Mouse (Mus musculus): ENCODE measurements around the gene Tmem132b. TPM values are rescaled to one million over a fixed set of nuclear protein-coding genes. Genes with fewer than 3 reads are reported as not detected.

Gene Tmem132b
- polyA plus RNA-seq, 1 experiment from 2014 or later: 0.03 TPM

DNA sequence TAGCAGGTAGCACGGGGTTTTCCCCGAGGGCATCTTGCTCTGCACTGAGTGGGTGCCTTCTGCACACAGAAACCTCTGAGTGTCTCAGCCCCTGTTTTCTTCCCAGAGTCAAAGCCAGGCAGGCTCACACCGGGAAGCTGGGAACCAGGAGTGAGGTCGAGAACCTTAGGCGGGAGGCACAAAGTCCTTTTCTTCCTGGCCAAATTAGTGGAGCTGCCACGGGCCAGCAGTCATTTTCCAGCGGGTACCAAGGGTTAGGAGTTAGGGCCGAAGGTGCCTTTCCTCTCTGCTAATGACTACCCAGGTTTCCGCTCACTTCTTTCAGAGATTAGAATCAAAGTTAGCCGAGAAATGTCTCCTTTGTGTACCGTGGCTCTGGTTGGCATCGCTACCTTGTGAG lies 75.6 kb downstream of the Tmem132b start:
- Histone ChIP-seq H3K9me3 (replicated peaks; ENCODE audit: control insufficient read depth, low read length) (no peaks in the 10 kb centered on the region), H3K27me3 (ENCODE audit: control insufficient read depth, insufficient read depth, low read length) (no peaks in the 10 kb centered on the region), H3K36me3 (ENCODE audit: control insufficient read depth, insufficient read depth, low read length) (no peaks in the 10 kb centered on the region), H3K27ac (ENCODE audit: low read depth, low read length) (no peak overlapping the region), H3K4me2 (no peak overlapping the region), H3K4me1 (ENCODE audit: control insufficient read depth, insufficient read depth, low read length) (no peaks in the 10 kb centered on the region), H3K9ac (ENCODE audit: low read depth, low read length) (no peak overlapping the region), H3K4me3 (ENCODE audit: low read depth, low read length) (no peak overlapping the region)
- 76% methylated on average over 12 of the region's 12 CpGs for WGBS (ENCODE audit: insufficient replicate concordance)
- ATAC-seq (replicated peaks; ENCODE audit: insufficient number of reproducible peaks, low FRiP score, low TSS enrichment): no peak

DNA sequence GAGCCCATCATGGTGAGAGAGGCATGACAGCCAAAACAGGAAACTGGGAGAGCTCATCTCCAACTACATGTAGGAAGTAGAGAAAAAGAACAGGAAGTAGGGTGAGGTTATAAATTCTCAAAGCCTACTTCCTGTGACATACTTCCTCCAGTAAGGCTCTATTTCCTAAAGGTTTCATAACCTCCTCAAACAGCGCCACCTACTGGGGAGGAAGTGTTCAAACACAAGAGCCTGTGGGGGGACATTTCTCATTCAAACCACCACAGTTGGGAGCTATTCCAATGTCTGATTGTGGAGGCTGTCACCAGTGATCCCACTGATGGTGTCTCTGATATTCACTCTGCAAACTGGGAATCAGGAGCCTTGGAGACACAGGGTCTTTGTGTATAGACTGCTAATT lies 78.4 kb downstream of the Tmem132b start:
- Histone ChIP-seq H3K4me1 (ENCODE audit: control insufficient read depth, insufficient read depth, low read length) (no peaks in the 10 kb centered on the region), H3K4me2 (no peak overlapping the region), H3K9me3 (replicated peaks; ENCODE audit: control insufficient read depth, low read length) (peaks cover 3% of the 10 kb centered on the region; the same call in 1 of the 2 replicates), H3K9ac (ENCODE audit: low read depth, low read length) (no peak overlapping the region), H3K27ac (ENCODE audit: low read depth, low read length) (no peak overlapping the region), H3K4me3 (ENCODE audit: low read depth, low read length) (no peak overlapping the region), H3K27me3 (ENCODE audit: control insufficient read depth, insufficient read depth, low read length) (no peaks in the 10 kb centered on the region), H3K36me3 (ENCODE audit: control insufficient read depth, insufficient read depth, low read length) (no peaks in the 10 kb centered on the region)
- WGBS (ENCODE audit: insufficient replicate concordance): 33% methylated on average over 1 of the region's 1 CpGs
- no peak for ATAC-seq (replicated peaks; ENCODE audit: insufficient number of reproducible peaks, low FRiP score, low TSS enrichment)

DNA sequence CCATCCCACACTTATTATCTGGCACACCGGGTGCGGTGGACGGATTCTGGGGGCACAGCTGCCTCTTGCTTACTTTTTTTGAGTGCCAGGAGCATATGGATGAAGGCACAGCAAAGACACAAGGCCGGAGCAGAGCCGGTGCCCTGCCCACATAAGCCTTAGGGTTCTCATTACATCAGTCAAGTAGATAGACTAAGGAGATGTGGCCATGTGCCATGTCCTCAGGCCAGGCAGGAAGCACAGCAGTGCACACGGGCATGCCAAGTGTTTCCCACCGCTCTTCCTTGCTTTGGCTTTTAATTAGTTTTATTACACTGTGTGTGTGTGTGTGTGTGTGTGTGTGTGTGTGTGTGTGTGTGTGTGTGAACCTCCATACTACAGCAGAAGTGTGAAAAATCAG lies 80.9 kb downstream of the Tmem132b start:
- Histone ChIP-seq H3K9me3 (replicated peaks; ENCODE audit: control insufficient read depth, low read length) (peaks cover 8% of the 10 kb centered on the region), H3K27ac (ENCODE audit: low read depth, low read length) (no peak overlapping the region), H3K27me3 (ENCODE audit: control insufficient read depth, insufficient read depth, low read length) (no peaks in the 10 kb centered on the region), H3K4me1 (ENCODE audit: control insufficient read depth, insufficient read depth, low read length) (no peaks in the 10 kb centered on the region), H3K36me3 (ENCODE audit: control insufficient read depth, insufficient read depth, low read length) (no peaks in the 10 kb centered on the region), H3K4me3 (ENCODE audit: low read depth, low read length) (no peak overlapping the region), H3K4me2 (no peak overlapping the region), H3K9ac (ENCODE audit: low read depth, low read length) (no peak overlapping the region)
- ATAC-seq (replicated peaks; ENCODE audit: insufficient number of reproducible peaks, low FRiP score, low TSS enrichment): no peak
- WGBS (ENCODE audit: insufficient replicate concordance): 81% methylated on average over 7 of the region's 7 CpGs

DNA sequence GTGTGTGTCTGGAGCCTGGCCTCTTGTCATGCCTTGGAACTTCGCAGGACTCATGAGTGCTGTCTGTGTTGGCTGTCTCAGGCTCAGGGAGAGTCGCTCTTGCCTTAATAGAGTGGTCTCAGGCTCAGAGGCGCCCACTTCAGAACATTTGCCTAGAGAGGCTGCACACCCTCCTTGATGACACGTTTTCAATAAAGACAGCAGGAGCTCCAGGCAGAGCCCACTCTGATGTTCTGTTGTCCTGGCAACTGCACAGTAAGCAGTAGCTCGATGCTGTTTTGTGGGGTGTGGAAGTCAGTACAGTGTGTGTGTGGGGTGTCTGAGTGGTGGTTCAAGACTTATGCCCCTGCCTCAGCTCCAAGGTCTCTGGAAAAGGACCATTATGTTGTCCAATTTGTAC lies 81.6 kb downstream of the Tmem132b start:
- WGBS (ENCODE audit: insufficient replicate concordance): 77% methylated on average over 5 of the region's 5 CpGs

DNA sequence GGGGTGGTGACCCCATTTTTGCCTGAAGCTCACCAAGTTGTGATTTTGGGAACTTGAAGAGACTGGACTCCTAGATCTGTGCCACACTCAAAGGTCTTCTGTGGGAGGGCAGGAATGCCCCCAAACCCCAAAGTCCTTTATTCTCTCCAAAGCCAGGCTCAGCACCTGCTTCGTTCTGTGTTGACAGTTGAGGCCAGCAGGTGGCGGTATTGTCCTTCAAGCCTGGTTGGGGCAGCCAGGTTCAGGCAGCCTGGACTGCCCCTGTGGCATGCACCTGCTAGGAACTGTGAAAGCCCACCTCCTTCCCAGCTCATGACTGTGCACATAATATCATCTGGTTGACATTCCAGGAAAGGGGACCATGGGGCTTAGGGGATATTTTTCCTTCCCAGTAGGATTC lies 82.8 kb downstream of the Tmem132b start:
- WGBS (ENCODE audit: insufficient replicate concordance): 40% methylated on average over 2 of the region's 2 CpGs
- Histone ChIP-seq H3K9me3 (replicated peaks; ENCODE audit: control insufficient read depth, low read length) (peaks cover 13% of the 10 kb centered on the region), H3K36me3 (ENCODE audit: control insufficient read depth, insufficient read depth, low read length) (no peaks in the 10 kb centered on the region)

More for the DNA sequence above, 81.6 kb downstream of the Tmem132b start:
- Histone ChIP-seq H3K27ac (ENCODE audit: low read depth, low read length) (no peak overlapping the region), H3K36me3 (ENCODE audit: control insufficient read depth, insufficient read depth, low read length) (no peaks in the 10 kb centered on the region), H3K4me3 (ENCODE audit: low read depth, low read length) (no peak overlapping the region), H3K4me1 (ENCODE audit: control insufficient read depth, insufficient read depth, low read length) (no peaks in the 10 kb centered on the region), H3K9me3 (replicated peaks; ENCODE audit: control insufficient read depth, low read length) (peaks cover 13% of the 10 kb centered on the region), H3K27me3 (ENCODE audit: control insufficient read depth, insufficient read depth, low read length) (no peaks in the 10 kb centered on the region), H3K4me2 (no peak overlapping the region), H3K9ac (ENCODE audit: low read depth, low read length) (no peak overlapping the region)
- no peak for ATAC-seq (replicated peaks; ENCODE audit: insufficient number of reproducible peaks, low FRiP score, low TSS enrichment)

DNA sequence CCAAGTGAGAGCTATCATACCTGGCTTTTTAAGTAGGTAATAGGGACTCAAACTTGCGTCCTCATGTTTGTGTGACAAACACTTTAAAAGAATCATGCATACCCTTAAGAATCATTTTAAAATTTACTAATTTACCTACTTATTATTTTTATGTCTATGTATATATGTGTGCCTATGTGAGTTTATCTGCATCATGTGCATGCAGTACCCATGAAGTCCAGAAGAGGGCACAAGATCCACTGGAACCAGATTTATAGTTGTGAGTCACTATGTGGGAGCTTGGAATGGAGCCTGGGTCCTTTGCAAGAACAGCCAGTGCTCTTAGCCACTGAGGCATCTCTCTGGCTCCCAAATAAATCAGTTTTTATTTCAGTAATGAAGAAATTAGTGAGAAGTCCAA lies 85.5 kb downstream of the Tmem132b start:
- ATAC-seq (replicated peaks; ENCODE audit: insufficient number of reproducible peaks, low FRiP score, low TSS enrichment): no peak
- Histone ChIP-seq H3K4me1 (ENCODE audit: control insufficient read depth, insufficient read depth, low read length) (no peaks in the 10 kb centered on the region), H3K9ac (ENCODE audit: low read depth, low read length) (no peak overlapping the region), H3K36me3 (ENCODE audit: control insufficient read depth, insufficient read depth, low read length) (no peaks in the 10 kb centered on the region), H3K4me2 (no peak overlapping the region), H3K9me3 (replicated peaks; ENCODE audit: control insufficient read depth, low read length) (peaks cover 13% of the 10 kb centered on the region), H3K4me3 (ENCODE audit: low read depth, low read length) (no peak overlapping the region), H3K27ac (ENCODE audit: low read depth, low read length) (no peak overlapping the region), H3K27me3 (ENCODE audit: control insufficient read depth, insufficient read depth, low read length) (no peaks in the 10 kb centered on the region)
- 96% methylated on average over 1 of the region's 1 CpGs for WGBS (ENCODE audit: insufficient replicate concordance)

More for the DNA sequence above, 82.8 kb downstream of the Tmem132b start:
- no peak overlapping the region for H3K4me3 ChIP-seq (ENCODE audit: low read depth, low read length)
- H3K27me3 ChIP-seq (ENCODE audit: control insufficient read depth, insufficient read depth, low read length): no peaks in the 10 kb centered on the region
- H3K27ac ChIP-seq (ENCODE audit: low read depth, low read length): no peak overlapping the region
- no peak overlapping the region for H3K9ac ChIP-seq (ENCODE audit: low read depth, low read length)
- H3K4me2 ChIP-seq: no peak overlapping the region
- ATAC-seq (replicated peaks; ENCODE audit: insufficient number of reproducible peaks, low FRiP score, low TSS enrichment): no peak
- no peaks in the 10 kb centered on the region for H3K4me1 ChIP-seq (ENCODE audit: control insufficient read depth, insufficient read depth, low read length)

DNA sequence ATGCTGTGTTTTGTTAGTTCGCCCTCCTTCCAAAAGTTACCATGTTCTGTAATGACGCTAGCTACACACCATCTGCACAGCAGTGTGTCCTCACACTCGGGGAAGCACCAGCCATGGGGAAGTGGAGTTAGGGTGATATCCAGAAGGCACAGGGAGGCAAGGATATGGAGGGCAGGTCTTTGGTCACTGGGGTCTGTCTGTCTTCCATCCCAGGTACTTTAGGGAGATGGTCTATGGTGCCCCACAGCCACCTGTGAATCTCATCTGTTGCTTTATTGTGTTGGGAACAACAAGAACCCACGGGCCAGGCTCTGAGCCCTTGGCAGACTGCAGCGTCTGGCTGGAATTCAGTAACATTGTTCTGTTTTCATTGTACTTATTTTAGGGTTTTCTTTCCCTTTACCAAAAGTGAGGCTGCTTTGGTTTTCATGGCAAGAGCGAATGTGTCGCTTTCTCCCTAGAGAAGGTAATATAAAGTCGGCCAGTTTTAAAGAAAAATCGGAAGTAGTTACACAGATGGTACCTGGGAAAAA lies 96.3 kb downstream of the Tmem132b start:
- WGBS (ENCODE audit: insufficient replicate concordance): 86% methylated on average over 9 of the region's 9 CpGs
- Histone ChIP-seq H3K27me3 (ENCODE audit: control insufficient read depth, insufficient read depth, low read length) (no peaks in the 10 kb centered on the region), H3K9ac (ENCODE audit: low read depth, low read length) (no peak overlapping the region), H3K4me3 (ENCODE audit: low read depth, low read length) (no peak overlapping the region), H3K4me1 (ENCODE audit: control insufficient read depth, insufficient read depth, low read length) (no peaks in the 10 kb centered on the region), H3K27ac (ENCODE audit: low read depth, low read length) (no peak overlapping the region), H3K9me3 (replicated peaks; ENCODE audit: control insufficient read depth, low read length) (no peaks in the 10 kb centered on the region), H3K36me3 (ENCODE audit: control insufficient read depth, insufficient read depth, low read length) (no peaks in the 10 kb centered on the region), H3K4me2 (no peak overlapping the region)
- ATAC-seq (replicated peaks; ENCODE audit: insufficient number of reproducible peaks, low FRiP score, low TSS enrichment): no peak

DNA sequence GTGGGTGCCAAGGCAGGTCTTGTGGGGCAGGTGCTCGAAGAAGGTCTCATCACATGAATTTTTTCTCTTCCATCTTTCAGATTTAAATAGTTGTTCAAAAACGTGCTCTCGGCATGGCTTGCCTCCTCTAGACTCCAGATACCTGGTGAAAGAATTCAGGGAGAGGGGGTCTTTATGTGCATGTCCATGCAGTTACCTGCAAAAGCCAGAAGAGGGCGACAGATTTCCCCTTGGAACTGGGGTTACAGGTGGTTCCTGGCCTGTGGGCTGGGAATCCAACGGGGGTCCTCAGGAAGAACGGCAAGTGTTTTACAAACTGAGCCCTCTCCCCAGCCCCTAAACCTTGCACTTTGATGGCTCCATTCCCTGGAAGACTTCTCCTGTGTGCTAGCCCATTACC lies 103.1 kb downstream of the Tmem132b start:
- 75% methylated on average over 6 of the region's 6 CpGs for WGBS (ENCODE audit: insufficient replicate concordance)
- no peak overlapping the region for H3K27ac ChIP-seq (ENCODE audit: low read depth, low read length)
- H3K9ac ChIP-seq (ENCODE audit: low read depth, low read length): no peak overlapping the region
- H3K4me1 ChIP-seq (ENCODE audit: control insufficient read depth, insufficient read depth, low read length): no peaks in the 10 kb centered on the region
- no peak for ATAC-seq (replicated peaks; ENCODE audit: insufficient number of reproducible peaks, low FRiP score, low TSS enrichment)
- no peaks in the 10 kb centered on the region for H3K27me3 ChIP-seq (ENCODE audit: control insufficient read depth, insufficient read depth, low read length)
- no peaks in the 10 kb centered on the region for H3K36me3 ChIP-seq (ENCODE audit: control insufficient read depth, insufficient read depth, low read length)
- no peaks in the 10 kb centered on the region for H3K9me3 ChIP-seq (replicated peaks; ENCODE audit: control insufficient read depth, low read length)
- no peak overlapping the region for H3K4me3 ChIP-seq (ENCODE audit: low read depth, low read length)
- no peak overlapping the region for H3K4me2 ChIP-seq

DNA sequence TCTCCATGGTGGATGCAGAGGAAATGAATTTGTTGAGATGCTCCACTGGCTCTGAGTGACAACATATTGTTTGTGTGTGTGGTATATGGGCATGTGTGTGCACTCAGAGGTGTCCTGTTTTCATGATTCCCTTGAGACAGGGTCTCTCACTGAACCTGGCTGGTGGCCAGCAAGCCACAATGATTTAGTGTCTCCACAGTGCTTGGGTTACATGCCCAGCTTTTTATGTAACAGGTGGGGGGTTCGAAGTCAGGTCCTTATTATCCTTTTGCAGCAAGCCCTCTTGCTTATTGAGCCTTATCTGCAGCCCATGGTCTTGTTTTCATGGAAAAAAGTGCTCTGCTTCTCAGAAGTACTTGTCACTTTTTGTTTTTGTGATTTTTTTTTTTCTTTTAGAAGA lies 109.4 kb downstream of the Tmem132b start:
- Histone ChIP-seq H3K9ac (ENCODE audit: low read depth, low read length) (no peak overlapping the region), H3K9me3 (replicated peaks; ENCODE audit: control insufficient read depth, low read length) (no peaks in the 10 kb centered on the region; the same call in 1 of the 2 replicates), H3K27ac (ENCODE audit: low read depth, low read length) (no peak overlapping the region), H3K4me2 (no peak overlapping the region), H3K4me1 (ENCODE audit: control insufficient read depth, insufficient read depth, low read length) (no peaks in the 10 kb centered on the region), H3K27me3 (ENCODE audit: control insufficient read depth, insufficient read depth, low read length) (no peaks in the 10 kb centered on the region), H3K36me3 (ENCODE audit: control insufficient read depth, insufficient read depth, low read length) (no peaks in the 10 kb centered on the region), H3K4me3 (ENCODE audit: low read depth, low read length) (no peak overlapping the region)
- ATAC-seq (replicated peaks; ENCODE audit: insufficient number of reproducible peaks, low FRiP score, low TSS enrichment): no peak
- WGBS (ENCODE audit: insufficient replicate concordance): 63% methylated on average over 1 of the region's 1 CpGs
